Mouse (Mus musculus): ENCODE data around the gene 1110017D15Rik. TPM values are rescaled to one million over a fixed set of nuclear protein-coding genes. Genes with fewer than 3 reads are reported as not detected.

The 1110017D15Rik gene
- total RNA-seq, 2 experiments from 2014 or later, result not detected

GRCm38 (mm10) chr4:41513309-41513708, 3.8 kb downstream of the 1110017D15Rik start:
- DNase-seq, result no peak

GRCm38 (mm10) chr4:41507998-41508397, 9.1 kb downstream of the 1110017D15Rik start:
- no peak for DNase-seq

GRCm38 (mm10) chr4:41507326-41507924, 9.7 kb downstream of the 1110017D15Rik start:
- DNase-seq, result no peak

- DNase-seq, result peak; percentile 89
These were observed 10.2 kb downstream of the 1110017D15Rik start for GRCm38 (mm10) chr4:41506906-41507305.

GRCm38 (mm10) chr4:41506156-41506555, 11.0 kb downstream of the 1110017D15Rik start:
- DNase-seq, result peak; percentile 70

- peak; percentile 20 for DNase-seq
These were observed 12.0 kb downstream of the 1110017D15Rik start for GRCm38 (mm10) chr4:41505131-41505551.

GRCm38 (mm10) chr4:41504325-41504724, 12.8 kb downstream of the 1110017D15Rik start:
- DNase-seq, result no peak

- DNase-seq, result peak; percentile 99
These were observed 14.1 kb downstream of the 1110017D15Rik start, which contains the start of gene AI464131 for GRCm38 (mm10) chr4:41502986-41503412. Gene AI464131, minus strand, starts transcription at chr4:41503076.

- DNase-seq, result peak; percentile 41
These were observed 14.8 kb downstream of the 1110017D15Rik start for GRCm38 (mm10) chr4:41502171-41502940.

- DNase-seq, result no peak
These were observed 16.3 kb downstream of the 1110017D15Rik start for GRCm38 (mm10) chr4:41500787-41501186.

- no peak for DNase-seq
These were observed 17.5 kb downstream of the 1110017D15Rik start for GRCm38 (mm10) chr4:41499619-41500018.

GRCm38 (mm10) chr4:41498921-41499391, 18.2 kb downstream of the 1110017D15Rik start:
- DNase-seq, result no peak

- DNase-seq, result no peak
These were observed 18.9 kb downstream of the 1110017D15Rik start for GRCm38 (mm10) chr4:41497995-41498845.

GRCm38 (mm10) chr4:41497579-41497978, 19.6 kb downstream of the 1110017D15Rik start:
- DNase-seq, result peak; percentile 49

- no peak for DNase-seq
These were observed 20.1 kb downstream of the 1110017D15Rik start for GRCm38 (mm10) chr4:41497046-41497445.

GRCm38 (mm10) chr4:41495850-41496249, 21.3 kb downstream of the 1110017D15Rik start:
- peak; percentile 46 for DNase-seq

- no peak for DNase-seq
These were observed 22.1 kb downstream of the 1110017D15Rik start for GRCm38 (mm10) chr4:41495076-41495475.

- DNase-seq, result no peak
These were observed 22.8 kb downstream of the 1110017D15Rik start for GRCm38 (mm10) chr4:41494378-41494777.

GRCm38 (mm10) chr4:41493464-41494116, 23.5 kb downstream of the 1110017D15Rik start:
- no peak for DNase-seq

GRCm38 (mm10) chr4:41492951-41493350, 24.2 kb downstream of the 1110017D15Rik start:
- no peak for DNase-seq

GRCm38 (mm10) chr4:41481601-41482017, 35.5 kb downstream of the 1110017D15Rik start:
- DNase-seq, result peak; percentile 70

GRCm38 (mm10) chr4:41480254-41480653, 36.9 kb downstream of the 1110017D15Rik start:
- DNase-seq, result peak; percentile 67

Measured in heart, postnatal 4 days (tissue).